Mouse (Mus musculus) forebrain, postnatal 0 days (tissue): Measurements from ENCODE around the gene Dennd5a. TPM values are rescaled to one million over a fixed set of nuclear protein-coding genes. Genes with fewer than 3 reads are reported as not detected.

ENCODE experiments used
- ATAC-seq: fragments of 200-750 bp; cut with Nextera tagmentation; 2 replicates; pipeline ENCODE4 v1.8.0; 2017; ENCODE audit warnings: mild to moderate bottlenecking, moderate library complexity
- DNase-seq: peaks from one replicate; pipeline ENCODE4 v3.0.0-alpha.2; 2015
- H3K27ac ChIP-seq: fragments of 300-500 bp; sonication (generic); 2 replicates; pipeline ENCODE4 v1.5.1; 2014; ENCODE audit warnings: low read depth, mild to moderate bottlenecking, antibody characterized with exemption, low read length, moderate library complexity, mixed read lengths
- H3K27me3 ChIP-seq: fragments of 300-500 bp; sonication (generic); 2 replicates; pipeline ENCODE4 v1.6.1; 2014; ENCODE audit warnings: mild to moderate bottlenecking, low read length, mixed read lengths; ENCODE audit not compliant: insufficient read depth
- H3K36me3 ChIP-seq: fragments of 300-500 bp; sonication (generic); 2 replicates; pipeline ENCODE4 v1.6.1; 2014; ENCODE audit warnings: mild to moderate bottlenecking, moderate library complexity; ENCODE audit not compliant: insufficient read depth
- H3K4me1 ChIP-seq: fragments of 300-500 bp; sonication (generic); 2 replicates; pipeline ENCODE4 v1.6.1; 2014; ENCODE audit warnings: antibody characterized with exemption; ENCODE audit not compliant: insufficient read depth
- H3K4me2 ChIP-seq: fragments of 300-500 bp; sonication (generic); 2 replicates; pipeline ENCODE4 v1.6.1; 2014; ENCODE audit warnings: low read depth, mild to moderate bottlenecking, moderate library complexity
- H3K4me3 ChIP-seq: fragments of 300-500 bp; sonication (generic); 2 replicates; pipeline ENCODE4 v1.5.1; 2014; ENCODE audit warnings: low read depth, low read length, mixed read lengths
- H3K9ac ChIP-seq: fragments of 300-500 bp; sonication (generic); 2 replicates; pipeline ENCODE4 v1.6.1; 2014; ENCODE audit warnings: mild to moderate bottlenecking
- H3K9me3 ChIP-seq: fragments of 300-500 bp; sonication (generic); 2 replicates; pipeline ENCODE4 v1.6.1; 2016; ENCODE audit warnings: low read length
- CTCF ChIP-seq: sonication (generic); IDR thresholded peaks from 2 replicates; pipeline ENCODE4 v1.5.1; 2016; ENCODE audit warnings: antibody characterized with exemption, control low read depth, low read depth
- WGBS: fragments of 180-500 bp; shearing (Covaris S2); extraction: QIAGEN DNeasy Blood & Tissue Kit; methylation state at CpG from one replicate; pipeline ENCODE4 v1.1.7; 2014; 5-methylcytosine and 5-hydroxymethylcytosine counted together
- polyA plus RNA-seq: library from polyadenylated mRNA; unstranded; fragments of >200 nt; fragmentation: Nextera tagmentation; extraction: Ambion mirVana; gene quantifications from 2 replicates; pipeline ENCODE4 v1.2.1, GENCODE M21; 2015
- total RNA-seq: library from RNA; depleted of rRNA; stranded (reverse); fragments of >200 nt; gene quantifications from 2 replicates; pipeline ENCODE4 v1.2.3, GENCODE M21; 2014

Gene Dennd5a
- total and polyA plus RNA-seq, 2 experiments from 2014 or later, result 28.0 to 156 TPM

DNA sequence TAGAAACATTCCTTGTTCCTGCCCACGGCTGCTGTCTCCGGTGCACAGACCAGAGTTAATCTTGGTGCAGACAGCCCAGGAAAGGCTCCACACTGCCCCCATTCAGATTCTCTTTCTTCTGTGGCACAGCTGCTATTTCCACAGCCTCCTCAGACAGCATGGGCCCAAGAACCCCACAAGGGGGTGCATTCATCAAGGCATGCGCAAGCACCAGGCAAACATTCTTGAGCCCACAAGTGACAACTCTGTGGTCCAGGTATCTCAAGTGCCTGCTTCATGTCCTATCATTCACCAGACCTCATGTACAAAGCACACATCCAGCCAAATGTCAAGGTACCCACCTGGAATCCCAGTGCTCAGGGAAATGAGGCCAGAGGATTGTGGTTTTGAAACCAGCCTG is 91.8 kb downstream of the Dennd5a start:
- 23% methylated on average over 3 of the region's 3 CpGs for WGBS
- Histone ChIP-seq H3K4me3 (no peak overlapping the region), H3K36me3 (no peaks in the 10 kb centered on the region), H3K4me1 (no peaks in the 10 kb centered on the region; the same call in 1 of the 2 replicates), H3K27ac (no peak overlapping the region), H3K9me3 (no peaks in the 10 kb centered on the region), H3K4me2 (no peak overlapping the region), H3K9ac (no peak overlapping the region), H3K27me3 (peaks cover 20% of the 10 kb centered on the region)
- ATAC-seq (no peak; the same call in 1 of the 2 replicates), DNase-seq (no peak)
- peak; percentile 59 for TF ChIP-seq CTCF

DNA sequence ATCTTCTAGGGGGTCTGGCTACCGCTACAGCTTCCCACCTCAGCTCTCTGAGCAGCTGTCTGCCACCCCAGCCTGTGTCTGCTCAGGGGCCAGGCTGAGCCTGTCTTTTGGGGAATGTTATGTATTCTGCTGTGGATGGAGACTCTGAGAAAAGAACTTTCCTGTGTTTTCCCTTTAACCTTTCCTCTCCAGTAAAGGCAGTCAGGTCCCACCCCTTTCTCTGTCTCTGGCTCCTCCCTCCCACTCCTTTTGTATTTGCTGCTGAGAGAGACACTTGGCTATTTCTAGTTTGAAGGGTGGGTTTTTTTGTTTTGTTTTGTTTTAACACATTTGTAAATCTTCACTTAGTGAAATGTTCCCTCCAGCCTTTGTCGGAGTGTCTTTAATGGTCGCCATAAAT is 93.6 kb downstream of the Dennd5a start:
- TF ChIP-seq CTCF, result no peak
- Histone ChIP-seq H3K9me3 (no peaks in the 10 kb centered on the region), H3K4me3 (no peak overlapping the region), H3K4me1 (no peaks in the 10 kb centered on the region; the same call in 1 of the 2 replicates), H3K4me2 (no peak overlapping the region), H3K27me3 (peaks cover 20% of the 10 kb centered on the region), H3K27ac (no peak overlapping the region), H3K36me3 (no peaks in the 10 kb centered on the region), H3K9ac (no peak overlapping the region)
- WGBS, result 28% methylated on average over 3 of the region's 3 CpGs
- DNase-seq, result no peak
- no peak for ATAC-seq

DNA sequence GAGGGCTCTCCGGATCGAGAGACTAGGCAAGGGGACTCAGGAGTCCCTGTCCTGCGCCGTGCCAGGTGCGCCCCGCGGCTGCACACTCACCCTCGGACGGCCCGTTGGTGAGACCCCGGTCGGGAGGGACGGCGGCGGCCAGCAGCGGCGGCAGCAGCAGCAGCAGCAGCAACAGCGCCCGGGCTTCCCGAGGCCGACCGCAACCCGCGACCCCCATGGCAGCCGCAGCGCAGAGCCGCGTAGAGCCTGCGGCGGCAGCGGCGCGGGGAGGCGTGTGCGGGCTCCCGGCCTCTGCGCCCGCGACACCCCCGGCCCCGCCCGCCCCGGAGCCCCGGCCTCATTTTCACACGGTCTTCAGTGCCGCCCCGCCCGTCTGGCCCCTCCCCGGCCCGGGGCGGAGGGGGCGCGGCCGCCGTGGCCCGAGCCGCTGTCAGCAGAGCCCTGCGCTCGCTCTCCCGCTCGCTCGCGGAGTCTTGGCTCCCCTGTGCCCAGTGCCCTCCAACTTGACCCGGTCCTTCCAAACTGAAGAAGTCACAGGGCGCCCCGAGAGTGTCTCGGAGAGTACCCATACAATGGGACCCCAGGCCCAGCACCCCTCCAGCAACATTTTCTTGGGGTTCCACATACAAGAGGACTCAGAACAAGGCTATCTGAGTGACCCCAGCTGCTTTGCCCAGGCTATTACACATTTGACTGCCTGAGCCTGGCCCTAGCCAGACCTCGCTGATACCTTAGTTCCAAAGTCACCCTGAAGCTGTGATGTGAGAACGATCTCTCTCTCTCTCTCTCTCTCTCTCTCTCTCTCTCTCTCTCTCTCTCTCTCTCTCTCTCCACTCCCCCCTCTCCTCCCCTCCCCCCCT is 94.7 kb downstream of the Dennd5a start, which contains the start of gene Scube2:
Gene Scube2, minus strand, starts transcription at position 310 of the 860 bp plus-strand sequence.
- H3K4me1 ChIP-seq, result no peaks in the 10 kb centered on the region; the same call in 1 of the 2 replicates
- peak within 1 kb of the TSS; percentile 53 for H3K4me3 ChIP-seq
- WGBS, result 3% methylated on average over 52 of the region's 69 CpGs
- DNase-seq (peak; percentile 38), ATAC-seq (peak; percentile 73)
- H3K36me3 ChIP-seq, result no peaks in the 10 kb centered on the region
- no peaks in the 10 kb centered on the region for H3K9me3 ChIP-seq
- H3K9ac ChIP-seq, result peak within 1 kb of the TSS; percentile 55
- TF ChIP-seq CTCF, result no peak
- H3K27me3 ChIP-seq, result peaks cover 20% of the 10 kb centered on the region
- H3K27ac ChIP-seq, result no peak within 1 kb of the TSS
- peak within 1 kb of the TSS; percentile 99 for H3K4me2 ChIP-seq

DNA sequence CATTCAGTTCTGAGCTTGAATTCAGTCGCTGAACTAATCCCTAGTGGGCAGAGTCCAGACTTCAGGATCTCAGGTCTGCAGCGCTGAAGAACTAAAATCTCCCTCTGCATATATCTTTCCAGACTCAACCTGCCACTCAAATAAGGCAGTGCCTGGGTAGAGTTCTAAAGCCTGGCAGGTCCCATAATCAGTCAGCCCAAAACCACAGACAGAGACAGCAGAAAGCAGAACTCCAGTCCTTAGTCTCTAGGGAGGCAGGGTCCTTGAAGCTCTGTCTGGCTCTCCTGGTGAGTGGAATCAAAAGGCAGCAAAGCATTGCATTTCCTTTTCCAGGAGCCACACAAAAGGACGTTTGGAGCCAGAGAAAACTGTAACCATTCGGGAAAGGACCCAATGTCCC is 96.7 kb downstream of the Dennd5a start:
- Histone ChIP-seq H3K36me3 (no peaks in the 10 kb centered on the region), H3K4me2 (no peak overlapping the region), H3K4me3 (no peak overlapping the region), H3K9ac (no peak overlapping the region), H3K9me3 (no peaks in the 10 kb centered on the region), H3K27ac (no peak overlapping the region), H3K27me3 (peaks cover 20% of the 10 kb centered on the region), H3K4me1 (no peaks in the 10 kb centered on the region; the same call in 1 of the 2 replicates)
- 21% methylated on average over 4 of the region's 4 CpGs for WGBS
- no peak for DNase-seq
- ATAC-seq, result no peak
- no peak for TF ChIP-seq CTCF

DNA sequence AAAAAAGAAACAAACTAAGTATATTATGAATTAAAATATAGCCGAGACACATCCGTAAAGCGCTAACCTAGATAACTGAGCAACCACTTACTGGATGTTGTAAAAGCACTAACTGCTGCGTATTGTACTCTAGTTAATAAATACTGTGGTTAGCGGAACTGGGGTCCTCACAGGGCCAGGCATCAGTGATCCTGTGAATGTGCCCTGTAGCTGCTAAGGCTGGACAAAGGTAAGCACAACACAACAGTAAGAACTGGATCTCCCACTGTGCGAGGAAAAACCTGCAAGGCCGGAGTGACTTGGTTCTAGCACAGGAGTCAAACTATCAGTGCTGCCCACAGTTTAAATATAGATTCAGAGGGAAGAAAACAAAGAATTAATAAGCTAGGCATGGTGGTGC is 100.1 kb downstream of the Dennd5a start:
- Histone ChIP-seq H3K27me3 (peaks cover 12% of the 10 kb centered on the region; the same call in 1 of the 2 replicates), H3K4me3 (no peak overlapping the region), H3K4me1 (no peaks in the 10 kb centered on the region; the same call in 1 of the 2 replicates), H3K4me2 (no peak overlapping the region), H3K27ac (no peak overlapping the region), H3K9ac (no peak overlapping the region), H3K9me3 (no peaks in the 10 kb centered on the region), H3K36me3 (no peaks in the 10 kb centered on the region)
- TF ChIP-seq CTCF, result no peak
- DNase-seq, result no peak
- ATAC-seq, result no peak
- 83% methylated on average over 7 of the region's 7 CpGs for WGBS

DNA sequence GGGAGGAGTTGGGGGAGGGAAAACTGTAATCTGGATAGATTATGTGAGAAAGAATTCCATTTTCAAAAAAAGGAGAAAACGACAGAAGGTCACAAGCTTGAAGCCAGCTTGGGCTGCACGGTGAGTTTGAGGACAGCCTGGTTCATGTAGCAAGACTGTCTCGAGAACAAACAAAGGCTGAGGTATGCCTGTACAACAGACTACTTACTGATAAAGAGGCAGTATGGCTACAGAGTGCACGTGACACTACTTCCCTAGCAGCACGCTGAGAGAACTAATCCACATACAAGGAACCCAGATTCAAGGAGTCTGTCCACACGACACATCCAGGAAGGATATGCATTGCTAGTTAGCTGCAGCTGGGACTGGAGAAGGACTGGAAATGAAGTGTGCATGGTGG is 100.9 kb downstream of the Dennd5a start:
- 61% methylated on average over 6 of the region's 6 CpGs for WGBS
- H3K27me3 ChIP-seq, result peaks cover 6% of the 10 kb centered on the region; the same call in 1 of the 2 replicates

DNA sequence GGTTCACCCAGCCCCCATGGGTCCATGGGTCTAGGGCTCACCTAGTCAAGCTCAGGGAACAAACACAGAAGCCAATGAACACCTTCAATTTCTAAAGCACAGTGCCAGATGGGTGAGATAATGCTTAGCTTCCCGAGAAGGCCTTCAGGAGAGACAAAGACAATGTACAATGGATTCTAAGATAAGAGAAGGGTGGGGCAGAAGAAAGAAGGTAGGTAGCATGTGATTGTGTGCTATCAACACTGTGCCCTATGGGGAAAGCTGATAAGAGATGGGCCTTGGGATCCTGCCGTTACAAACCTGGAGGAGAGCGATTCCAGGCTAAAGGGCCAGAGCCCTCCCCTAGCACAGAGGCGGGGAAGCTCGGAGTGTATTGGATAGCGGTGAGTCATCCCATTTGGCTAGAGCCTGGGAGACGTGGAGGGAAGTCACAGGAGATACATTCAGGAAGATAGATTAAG is 107.5 kb downstream of the Dennd5a start:
- WGBS, result 72% methylated on average over 7 of the region's 7 CpGs

More for the DNA sequence above, 100.9 kb downstream of the Dennd5a start:
- ATAC-seq (no peak), DNase-seq (no peak)
- TF ChIP-seq CTCF, result no peak
- Histone ChIP-seq H3K4me2 (no peak overlapping the region), H3K4me3 (no peak overlapping the region), H3K36me3 (no peaks in the 10 kb centered on the region), H3K27ac (no peak overlapping the region), H3K9me3 (no peaks in the 10 kb centered on the region), H3K9ac (no peak overlapping the region), H3K4me1 (no peaks in the 10 kb centered on the region)

More for the DNA sequence above, 107.5 kb downstream of the Dennd5a start:
- no peak overlapping the region for H3K4me3 ChIP-seq
- H3K36me3 ChIP-seq, result no peaks in the 10 kb centered on the region
- ATAC-seq (no peak), DNase-seq (no peak)
- no peak overlapping the region for H3K4me2 ChIP-seq
- H3K27me3 ChIP-seq, result no peaks in the 10 kb centered on the region
- H3K9ac ChIP-seq, result no peak overlapping the region
- H3K9me3 ChIP-seq, result no peaks in the 10 kb centered on the region
- TF ChIP-seq CTCF, result no peak
- H3K27ac ChIP-seq, result no peak overlapping the region
- peaks cover 10% of the 10 kb centered on the region; the same call in 1 of the 2 replicates for H3K4me1 ChIP-seq
